Mouse (Mus musculus) cortical plate, adult 2 months (tissue): ENCODE results near the gene Cdsn. TPM values are rescaled to one million over a fixed set of nuclear protein-coding genes. Genes with fewer than 3 reads are reported as not detected.
"Not testable (repeated sequence)": the region's sequence is repeated elsewhere in the genome, so short reads cannot be mapped to it uniquely, and the experiment has no call there.

Source experiments
- H3K27ac ChIP-seq: fragments of 200-500 bp; 2 replicates; pipeline ENCODE4 v1.5.1; 2012; ENCODE audit warnings: low read length, control low read depth, inconsistent platforms; ENCODE audit not compliant: insufficient read depth
- H3K4me1 ChIP-seq: fragments of 200-500 bp; 2 replicates; pipeline ENCODE4 v1.6.1; 2011; ENCODE audit warnings: low read length; ENCODE audit not compliant: control insufficient read depth, insufficient read depth
- H3K4me3 ChIP-seq: fragments of 200-500 bp; 2 replicates; pipeline ENCODE4 v1.5.1; 2011; ENCODE audit warnings: mild to moderate bottlenecking, low read length, control low read depth; ENCODE audit not compliant: insufficient read depth
- CTCF ChIP-seq: fragments of 200-500 bp; IDR thresholded peaks from 2 replicates; pipeline ENCODE4 v1.5.1; 2011; ENCODE audit warnings: mild to moderate bottlenecking, control low read depth, low read length; ENCODE audit not compliant: insufficient read depth; ENCODE audit errors: extremely low read depth
- POLR2A ChIP-seq: fragments of 200-500 bp; IDR thresholded peaks from 2 replicates; pipeline ENCODE4 v1.6.1; 2011; ENCODE audit warnings: mild to moderate bottlenecking, low read length, control low read depth; ENCODE audit not compliant: insufficient read depth; ENCODE audit errors: extremely low read depth
- polyA plus RNA-seq: library from polyadenylated mRNA; depleted of rRNA; stranded (reverse); fragments of >200 nt; gene quantifications from 2 replicates; pipeline ENCODE4 v1.2.3, GENCODE M21; 2012; rRNA removed

Cdsn gene
- polyA plus RNA-seq = 1.8 and 1.9 TPM in 2 replicates

GRCm38 (mm10) chr17:35551881-35552414 lies at the start of gene Cdsn:
Gene Cdsn (plus strand): TSS chr17:35552128.
- Histone ChIP-seq H3K4me1 (peaks cover 2% of the 10 kb centered on the region; the same call in 1 of the 2 replicates), H3K4me3 (no peak within 1 kb of the TSS), H3K27ac (no peak within 1 kb of the TSS)
- TF ChIP-seq POLR2A (no peak), CTCF (no peak)

- H3K4me1 ChIP-seq = no peaks in the 10 kb centered on the region
- TF ChIP-seq POLR2A = no peak
- no peak for TF ChIP-seq CTCF
- H3K27ac ChIP-seq = no peak overlapping the region
- H3K4me3 ChIP-seq = no peak overlapping the region
Observed at GRCm38 (mm10) chr17:35502226-35502625, 49.7 kb upstream of the Cdsn start.

DNA sequence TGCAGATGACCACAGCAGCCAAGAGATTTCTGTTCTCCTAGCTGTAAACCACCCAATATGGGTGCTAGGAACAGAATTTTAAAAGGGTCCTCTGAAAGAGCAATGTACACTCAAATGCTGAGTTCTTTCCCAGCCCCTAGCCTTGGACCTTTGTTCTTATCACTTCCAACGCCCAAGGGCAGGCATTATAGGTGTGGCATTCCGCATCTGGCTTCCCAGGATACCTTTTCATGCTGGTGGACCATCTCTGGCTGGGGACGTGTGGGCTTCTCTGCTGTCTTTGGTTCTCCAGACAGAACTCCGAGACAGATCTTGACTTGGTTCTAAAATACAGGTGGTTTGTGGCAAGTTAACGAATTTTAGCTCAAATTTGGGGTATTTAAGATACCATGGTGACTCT lies 49.2 kb upstream of the Cdsn start:
- H3K4me3 ChIP-seq = no peak overlapping the region
- TF ChIP-seq CTCF = no peak
- no peak overlapping the region for H3K27ac ChIP-seq
- no peaks in the 10 kb centered on the region for H3K4me1 ChIP-seq

DNA sequence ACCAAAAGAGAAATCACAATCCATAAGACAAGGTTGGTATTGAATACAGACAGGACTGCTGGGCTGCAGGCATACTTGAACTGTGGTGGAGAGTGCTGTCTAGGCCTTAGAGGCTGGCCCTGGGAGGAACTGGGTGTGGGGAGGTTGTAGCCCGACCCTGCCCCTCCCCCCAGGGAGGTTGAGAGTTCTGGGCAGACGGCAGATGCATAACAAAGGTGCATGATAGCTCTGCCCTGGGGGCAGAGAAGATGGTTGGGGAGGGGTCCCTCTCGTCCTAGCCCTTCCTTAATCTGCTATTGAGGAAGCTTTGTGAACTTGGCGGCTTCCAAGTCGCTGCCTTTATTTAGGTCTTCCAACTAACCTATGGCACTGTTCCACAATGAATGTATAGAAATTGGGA lies 48.1 kb upstream of the Cdsn start:
- H3K4me1 ChIP-seq = no peaks in the 10 kb centered on the region
- H3K4me3 ChIP-seq = no peak overlapping the region
- TF ChIP-seq CTCF (no peak), POLR2A (no peak)
- H3K27ac ChIP-seq = no peak overlapping the region

DNA sequence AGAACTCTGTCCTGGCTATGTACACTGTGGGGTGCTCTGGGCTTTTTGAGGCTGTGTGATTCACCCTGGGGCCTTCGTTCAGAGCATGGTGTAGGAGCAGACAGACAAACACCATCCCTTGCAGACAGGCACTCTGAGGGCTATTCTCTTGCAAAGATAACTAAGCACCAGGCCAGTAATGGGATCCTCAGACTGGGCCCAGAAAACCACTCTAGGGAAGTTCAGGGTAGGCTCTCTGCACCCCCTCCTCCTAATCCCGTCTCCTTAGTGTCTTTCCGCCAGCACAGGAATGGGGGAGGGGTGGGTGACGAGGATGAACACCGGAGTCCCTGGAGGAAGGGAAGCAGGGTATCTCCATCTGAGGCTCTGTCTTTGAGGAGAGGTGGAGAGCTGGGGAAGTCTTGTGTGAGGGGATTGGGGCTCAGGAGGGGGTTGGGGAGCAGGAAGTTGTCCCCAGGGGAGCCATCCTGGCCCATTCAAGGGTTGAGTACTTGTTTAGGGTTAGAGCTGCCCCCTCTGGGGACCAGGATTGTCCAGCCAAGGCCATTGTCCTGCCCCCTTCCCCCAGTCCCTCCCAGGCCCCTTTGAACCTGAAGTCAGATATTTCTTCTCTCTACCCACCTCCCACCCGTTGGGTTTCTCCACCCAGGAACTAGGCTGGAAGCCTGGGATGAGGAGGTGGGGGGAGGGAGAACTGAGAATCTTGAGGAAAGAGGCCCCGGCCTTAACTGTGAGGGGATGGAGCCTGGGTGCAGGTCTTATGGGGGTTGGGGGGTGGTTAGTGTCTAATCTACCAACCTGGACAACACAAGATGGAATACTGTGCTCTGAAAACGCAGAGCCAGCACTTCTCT lies 47.1 kb upstream of the Cdsn start:
- no peaks in the 10 kb centered on the region for H3K4me1 ChIP-seq
- H3K27ac ChIP-seq = no peak overlapping the region
- TF ChIP-seq CTCF (no peak), POLR2A (no peak)
- no peak overlapping the region for H3K4me3 ChIP-seq

DNA sequence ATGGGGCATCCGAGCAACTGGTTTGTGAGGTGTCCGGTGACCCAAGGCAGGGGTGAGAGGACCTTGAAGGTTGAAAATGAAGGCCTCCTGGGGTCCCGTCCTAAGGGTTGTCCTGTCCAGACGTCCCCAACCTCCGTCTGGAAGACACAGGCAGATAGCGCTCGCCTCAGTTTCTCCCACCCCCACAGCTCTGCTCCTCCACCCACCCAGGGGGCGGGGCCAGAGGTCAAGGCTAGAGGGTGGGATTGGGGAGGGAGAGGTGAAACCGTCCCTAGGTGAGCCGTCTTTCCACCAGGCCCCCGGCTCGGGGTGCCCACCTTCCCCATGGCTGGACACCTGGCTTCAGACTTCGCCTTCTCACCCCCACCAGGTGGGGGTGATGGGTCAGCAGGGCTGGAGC lies 46.2 kb upstream of the Cdsn start, which contains the start of gene Pou5f1:
Gene Pou5f1 (plus strand): TSS at position 243 of the 400 bp plus-strand sequence.
- Histone ChIP-seq H3K27ac (no peak within 1 kb of the TSS), H3K4me1 (no peaks in the 10 kb centered on the region), H3K4me3 (no peak within 1 kb of the TSS)
- TF ChIP-seq CTCF (no peak), POLR2A (no peak)

DNA sequence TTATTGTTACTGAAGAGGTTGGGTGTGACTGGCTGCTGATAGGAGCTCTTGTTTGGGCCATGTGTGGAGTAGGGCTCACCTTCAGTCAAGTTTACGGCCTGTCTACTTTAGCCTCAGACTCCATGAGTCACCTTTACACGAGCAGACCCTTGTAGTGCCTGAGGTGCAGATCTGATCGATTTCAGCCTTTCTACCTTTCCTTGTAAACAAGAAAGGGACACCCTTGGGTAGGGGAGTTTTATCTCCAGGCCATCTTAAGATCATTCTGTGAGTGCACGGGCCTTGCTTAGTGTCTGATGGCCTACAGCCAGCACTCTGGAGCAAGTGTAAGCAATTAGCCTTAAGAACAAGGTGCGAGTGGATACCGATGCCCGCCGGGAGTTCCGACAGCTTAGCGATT lies 45.0 kb upstream of the Cdsn start:
- TF ChIP-seq CTCF (no peak), POLR2A (no peak)
- Histone ChIP-seq H3K4me3 (no peak overlapping the region), H3K4me1 (no peaks in the 10 kb centered on the region), H3K27ac (no peak overlapping the region)

- H3K27ac ChIP-seq = no peak overlapping the region
- TF ChIP-seq CTCF (no peak), POLR2A (no peak)
- no peak overlapping the region for H3K4me3 ChIP-seq
- H3K4me1 ChIP-seq = no peaks in the 10 kb centered on the region
Observed at GRCm38 (mm10) chr17:35507556-35508260, 44.2 kb upstream of the Cdsn start.

DNA sequence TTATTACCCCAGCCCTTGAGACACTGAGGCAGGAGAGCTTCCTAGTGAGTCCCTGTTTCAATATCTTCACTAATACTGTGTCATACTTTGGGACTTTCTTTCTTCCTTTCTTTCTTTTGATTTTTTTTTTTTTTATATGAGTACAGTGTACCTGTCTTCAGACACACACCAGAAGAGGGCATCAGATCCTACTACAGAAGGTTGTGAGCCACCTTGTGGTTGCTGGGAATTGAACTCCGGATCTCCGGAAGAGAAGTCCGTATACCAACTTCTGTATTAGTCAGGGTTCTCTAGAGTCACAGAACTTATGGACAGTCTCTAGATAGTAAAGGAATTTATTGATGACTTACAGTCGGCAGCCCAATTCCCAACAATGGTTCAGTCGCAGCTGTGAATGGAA lies 43.6 kb upstream of the Cdsn start:
- not testable (repeated sequence) for H3K27ac ChIP-seq, H3K4me1 ChIP-seq, H3K4me3 ChIP-seq

DNA sequence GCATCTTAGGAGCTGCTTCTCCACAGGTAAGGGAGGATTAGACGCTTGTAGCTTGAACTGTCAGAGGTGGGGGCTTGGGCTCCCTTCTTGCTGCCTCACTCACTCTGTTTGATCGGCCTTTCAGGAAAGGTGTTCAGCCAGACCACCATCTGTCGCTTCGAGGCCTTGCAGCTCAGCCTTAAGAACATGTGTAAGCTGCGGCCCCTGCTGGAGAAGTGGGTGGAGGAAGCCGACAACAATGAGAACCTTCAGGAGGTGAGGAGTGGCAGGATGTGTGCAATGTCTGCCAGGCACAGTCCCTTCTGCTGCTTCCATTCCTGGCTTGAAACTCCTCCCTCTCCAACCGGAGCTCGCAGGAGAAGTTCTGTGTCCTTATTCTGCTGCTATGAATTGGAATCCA lies 42.6 kb upstream of the Cdsn start:
- no peak overlapping the region for H3K27ac ChIP-seq
- H3K4me3 ChIP-seq = no peak overlapping the region
- no peaks in the 10 kb centered on the region for H3K4me1 ChIP-seq
- no peak for TF ChIP-seq CTCF
- no peak for TF ChIP-seq POLR2A
